Mouse (Mus musculus): ENCODE results near the gene Nedd9.

DNA sequence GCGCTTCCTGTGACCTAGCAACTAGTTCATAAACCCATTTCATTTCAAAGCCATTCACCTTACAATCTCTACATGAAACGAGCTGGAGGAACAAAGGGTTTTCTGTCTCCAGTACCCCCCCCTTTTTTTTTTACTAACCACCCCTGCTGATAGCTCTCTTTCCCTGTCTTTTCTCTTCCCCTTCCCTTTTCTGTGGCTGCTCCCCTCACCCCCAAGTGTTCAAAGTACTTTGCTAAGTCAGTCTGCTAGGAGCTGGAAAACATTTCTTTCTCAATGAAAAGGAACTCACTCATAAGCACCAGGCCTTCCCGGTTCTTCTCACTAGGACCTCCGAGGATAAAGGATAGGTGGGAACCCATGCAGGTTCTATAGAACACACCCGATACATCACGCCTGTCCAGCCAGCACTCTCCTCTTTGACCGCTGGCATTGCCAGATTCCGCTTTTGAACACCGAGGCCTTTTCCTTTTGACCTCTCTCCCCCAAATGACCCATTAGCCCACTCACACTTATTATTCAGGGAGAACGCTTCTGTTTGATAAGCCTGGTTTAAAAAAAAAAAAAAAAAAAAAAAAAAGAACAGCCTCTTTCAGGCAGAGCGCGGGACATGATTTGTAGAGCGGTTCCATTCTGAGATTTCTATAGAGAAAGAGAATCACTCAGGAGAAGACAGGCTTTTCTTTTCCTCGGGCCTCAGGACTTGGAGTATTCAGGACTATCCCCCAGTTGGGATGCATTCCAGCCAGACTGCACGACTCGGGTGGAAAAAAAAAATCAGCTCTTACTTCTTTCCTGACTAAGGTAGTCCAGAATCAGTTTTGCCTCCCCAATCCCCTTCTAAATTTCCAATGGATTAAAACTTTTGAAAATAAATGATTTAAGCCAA lies 127.6 kb downstream of the Nedd9 start:
- TF ChIP-seq CTCF (IDR thresholded peaks at IDR 0.05) = no peak
- no peak for TF ChIP-seq EP300 (IDR thresholded peaks at IDR 0.05; ENCODE audit: insufficient read depth, low read depth, low read length)
